Mouse (Mus musculus): ENCODE data around the gene Dennd4c. TPM values are rescaled to one million over a fixed set of nuclear protein-coding genes. Genes with fewer than 3 reads are reported as not detected.

The Dennd4c gene
- polyA plus RNA-seq, 1 experiment from 2014 or later = 6.3 TPM

DNA sequence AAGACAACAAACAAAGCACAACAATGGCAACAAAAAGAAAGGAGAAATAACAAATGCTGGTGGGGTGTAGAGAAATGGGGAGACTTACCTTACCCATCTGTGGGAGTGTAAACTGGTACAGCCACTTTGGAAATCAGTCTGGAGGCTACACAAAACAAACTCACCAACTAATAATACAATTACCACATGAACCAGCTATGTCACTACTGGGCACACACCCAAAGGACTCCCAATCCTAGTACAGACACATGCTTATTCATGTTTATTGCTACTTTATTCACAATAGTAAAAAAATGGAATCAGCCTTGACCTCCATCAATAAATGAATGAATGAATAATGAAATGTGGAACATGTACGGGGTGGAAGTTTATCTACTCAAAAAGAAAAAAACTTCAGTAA, 33.0 kb upstream of the Dennd4c start:
- no peak overlapping the region for H3K9ac ChIP-seq (replicated peaks; ENCODE audit: low read length)
- 95% methylated on average over 1 of the region's 1 CpGs for WGBS

GRCm38 (mm10) chr4:86717176-86717575, 31.2 kb upstream of the Dennd4c start:
- Histone ChIP-seq H3K9me3 (replicated peaks; ENCODE audit: control insufficient read depth, low read length) (no peaks in the 10 kb centered on the region), H3K27me3 (ENCODE audit: control insufficient read depth, insufficient read depth, low read length) (no peaks in the 10 kb centered on the region), H3K4me1 (ENCODE audit: control insufficient read depth, insufficient read depth, low read length) (no peaks in the 10 kb centered on the region), H3K36me3 (replicated peaks; ENCODE audit: control insufficient read depth, insufficient read depth, low read depth, low read length) (no peaks in the 10 kb centered on the region), H3K27ac (replicated peaks; ENCODE audit: low read depth, low read length) (no peak overlapping the region), H3K4me3 (ENCODE audit: low read depth, low read length) (no peak overlapping the region), H3K9ac (replicated peaks; ENCODE audit: low read length) (no peak overlapping the region), H3K4me2 (ENCODE audit: low read depth, low read length) (no peak overlapping the region)
- DNase-seq (ENCODE audit: low spot score) = peak; percentile 23
- no peak for ATAC-seq (replicated peaks; ENCODE audit: insufficient number of reproducible peaks, low FRiP score, low TSS enrichment, low read depth)
- WGBS = 88% methylated on average over 1 of the region's 1 CpGs

More for the DNA sequence above, 33.0 kb upstream of the Dennd4c start:
- no peak overlapping the region for H3K4me3 ChIP-seq (ENCODE audit: low read depth, low read length)
- H3K27ac ChIP-seq (replicated peaks; ENCODE audit: low read depth, low read length) = no peak overlapping the region
- H3K36me3 ChIP-seq (replicated peaks; ENCODE audit: control insufficient read depth, insufficient read depth, low read depth, low read length) = no peaks in the 10 kb centered on the region
- H3K9me3 ChIP-seq (replicated peaks; ENCODE audit: control insufficient read depth, low read length) = no peaks in the 10 kb centered on the region
- DNase-seq (ENCODE audit: low spot score) = no peak
- no peaks in the 10 kb centered on the region for H3K27me3 ChIP-seq (ENCODE audit: control insufficient read depth, insufficient read depth, low read length)
- no peak overlapping the region for H3K4me2 ChIP-seq (ENCODE audit: low read depth, low read length)
- H3K4me1 ChIP-seq (ENCODE audit: control insufficient read depth, insufficient read depth, low read length) = no peaks in the 10 kb centered on the region
- no peak for ATAC-seq (replicated peaks; ENCODE audit: insufficient number of reproducible peaks, low FRiP score, low TSS enrichment, low read depth)

DNA sequence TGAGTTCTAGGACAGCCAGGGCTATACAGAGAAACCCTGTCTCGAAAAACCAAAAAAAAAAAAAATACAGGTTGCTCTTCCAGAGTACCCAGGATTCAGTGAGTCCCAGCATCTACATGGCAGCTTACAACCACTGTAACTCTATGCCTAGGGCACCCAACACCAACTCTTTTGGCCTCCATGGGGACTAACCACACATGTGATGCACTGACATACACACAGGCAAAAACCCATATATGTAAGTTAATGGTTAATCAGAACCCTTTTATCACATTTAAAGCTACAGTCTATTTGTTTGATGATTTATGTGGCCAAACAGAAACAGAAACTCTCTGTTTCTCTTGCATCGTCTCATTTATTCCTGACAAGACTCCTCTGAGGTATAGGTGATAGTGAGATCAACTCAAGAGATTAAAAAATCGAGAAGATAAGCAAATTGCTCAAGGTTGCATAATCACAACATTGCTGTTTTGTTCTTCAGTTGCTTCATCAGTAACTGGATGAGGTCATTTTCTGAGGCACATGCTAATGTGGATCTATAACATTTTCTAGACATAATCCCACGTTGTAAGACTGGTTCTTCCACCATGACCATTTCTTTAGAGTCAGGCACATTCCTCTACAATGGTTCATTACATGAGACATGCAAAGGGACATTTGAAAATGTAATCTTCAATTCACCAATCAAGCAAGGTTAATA, 29.3 kb upstream of the Dennd4c start:
- DNase-seq (ENCODE audit: low spot score) = no peak
- Histone ChIP-seq H3K4me3 (ENCODE audit: low read depth, low read length) (no peak overlapping the region), H3K9me3 (replicated peaks; ENCODE audit: control insufficient read depth, low read length) (no peaks in the 10 kb centered on the region), H3K4me1 (ENCODE audit: control insufficient read depth, insufficient read depth, low read length) (no peaks in the 10 kb centered on the region), H3K36me3 (replicated peaks; ENCODE audit: control insufficient read depth, insufficient read depth, low read depth, low read length) (no peaks in the 10 kb centered on the region), H3K27me3 (ENCODE audit: control insufficient read depth, insufficient read depth, low read length) (no peaks in the 10 kb centered on the region), H3K9ac (replicated peaks; ENCODE audit: low read length) (no peak overlapping the region), H3K27ac (replicated peaks; ENCODE audit: low read depth, low read length) (no peak overlapping the region), H3K4me2 (ENCODE audit: low read depth, low read length) (no peak overlapping the region)
- 69% methylated on average over 4 of the region's 4 CpGs for WGBS
- ATAC-seq (replicated peaks; ENCODE audit: insufficient number of reproducible peaks, low FRiP score, low TSS enrichment, low read depth) = no peak

DNA sequence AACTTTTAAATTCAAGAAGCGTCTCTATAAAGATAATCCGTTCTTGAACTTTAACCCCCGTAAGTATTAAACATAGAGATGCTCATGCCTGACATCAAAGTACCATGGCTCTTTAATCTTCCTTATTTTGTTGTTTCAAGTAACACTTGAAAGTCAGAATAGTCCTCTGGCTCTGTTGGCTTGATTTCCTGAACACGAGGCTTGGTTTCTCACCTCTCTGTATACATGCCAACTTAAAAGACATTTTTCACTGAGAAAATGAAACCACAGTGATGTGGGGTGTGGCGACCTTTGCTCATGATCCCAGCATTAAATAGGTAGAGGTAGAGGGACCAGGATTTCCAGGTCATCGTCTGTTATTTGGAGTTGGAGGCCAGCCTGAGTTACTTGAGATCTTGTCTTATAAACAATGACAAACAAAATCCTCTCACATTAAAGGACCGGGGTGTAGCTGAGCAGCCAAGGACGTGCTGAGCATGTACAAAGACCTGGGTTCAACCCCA, 26.4 kb upstream of the Dennd4c start:
- WGBS = 81% methylated on average over 8 of the region's 8 CpGs
- DNase-seq (ENCODE audit: low spot score) = no peak
- H3K9ac ChIP-seq (replicated peaks; ENCODE audit: low read length) = no peak overlapping the region
- no peak overlapping the region for H3K4me2 ChIP-seq (ENCODE audit: low read depth, low read length)
- H3K4me1 ChIP-seq (ENCODE audit: control insufficient read depth, insufficient read depth, low read length) = no peaks in the 10 kb centered on the region
- no peaks in the 10 kb centered on the region for H3K36me3 ChIP-seq (replicated peaks; ENCODE audit: control insufficient read depth, insufficient read depth, low read depth, low read length)
- H3K27me3 ChIP-seq (ENCODE audit: control insufficient read depth, insufficient read depth, low read length) = no peaks in the 10 kb centered on the region
- H3K4me3 ChIP-seq (ENCODE audit: low read depth, low read length) = no peak overlapping the region
- no peak for ATAC-seq (replicated peaks; ENCODE audit: insufficient number of reproducible peaks, low FRiP score, low TSS enrichment, low read depth)
- H3K27ac ChIP-seq (replicated peaks; ENCODE audit: low read depth, low read length) = no peak overlapping the region
- no peaks in the 10 kb centered on the region for H3K9me3 ChIP-seq (replicated peaks; ENCODE audit: control insufficient read depth, low read length)

GRCm38 (mm10) chr4:86725175-86725574, 23.2 kb upstream of the Dennd4c start:
- H3K4me2 ChIP-seq (ENCODE audit: low read depth, low read length) = no peak overlapping the region
- H3K9me3 ChIP-seq (replicated peaks; ENCODE audit: control insufficient read depth, low read length) = no peaks in the 10 kb centered on the region
- no peak for ATAC-seq (replicated peaks; ENCODE audit: insufficient number of reproducible peaks, low FRiP score, low TSS enrichment, low read depth)
- H3K36me3 ChIP-seq (replicated peaks; ENCODE audit: control insufficient read depth, insufficient read depth, low read depth, low read length) = no peaks in the 10 kb centered on the region
- no peaks in the 10 kb centered on the region for H3K27me3 ChIP-seq (ENCODE audit: control insufficient read depth, insufficient read depth, low read length)
- no peak overlapping the region for H3K4me3 ChIP-seq (ENCODE audit: low read depth, low read length)
- no peak overlapping the region for H3K27ac ChIP-seq (replicated peaks; ENCODE audit: low read depth, low read length)
- WGBS = 64% methylated on average over 4 of the region's 4 CpGs
- no peak overlapping the region for H3K9ac ChIP-seq (replicated peaks; ENCODE audit: low read length)
- H3K4me1 ChIP-seq (ENCODE audit: control insufficient read depth, insufficient read depth, low read length) = no peaks in the 10 kb centered on the region
- no peak for DNase-seq (ENCODE audit: low spot score)

GRCm38 (mm10) chr4:86726141-86726540, 22.2 kb upstream of the Dennd4c start:
- no peak for ATAC-seq (replicated peaks; ENCODE audit: insufficient number of reproducible peaks, low FRiP score, low TSS enrichment, low read depth)
- H3K27ac ChIP-seq (replicated peaks; ENCODE audit: low read depth, low read length) = no peak overlapping the region

GRCm38 (mm10) chr4:86729829-86730228, 18.5 kb upstream of the Dennd4c start:
- H3K27me3 ChIP-seq (ENCODE audit: control insufficient read depth, insufficient read depth, low read length) = no peaks in the 10 kb centered on the region
- no peak overlapping the region for H3K27ac ChIP-seq (replicated peaks; ENCODE audit: low read depth, low read length)
- no peaks in the 10 kb centered on the region for H3K36me3 ChIP-seq (replicated peaks; ENCODE audit: control insufficient read depth, insufficient read depth, low read depth, low read length)
- no peak overlapping the region for H3K4me3 ChIP-seq (ENCODE audit: low read depth, low read length)
- no peak overlapping the region for H3K4me2 ChIP-seq (ENCODE audit: low read depth, low read length)
- 69% methylated on average over 6 of the region's 6 CpGs for WGBS
- ATAC-seq (replicated peaks; ENCODE audit: insufficient number of reproducible peaks, low FRiP score, low TSS enrichment, low read depth) (no peak), DNase-seq (ENCODE audit: low spot score) (no peak)
- no peaks in the 10 kb centered on the region for H3K4me1 ChIP-seq (ENCODE audit: control insufficient read depth, insufficient read depth, low read length)
- H3K9ac ChIP-seq (replicated peaks; ENCODE audit: low read length) = no peak overlapping the region
- no peaks in the 10 kb centered on the region for H3K9me3 ChIP-seq (replicated peaks; ENCODE audit: control insufficient read depth, low read length)

More at GRCm38 (mm10) chr4:86726141-86726540, 22.2 kb upstream of the Dennd4c start:
- no peaks in the 10 kb centered on the region for H3K27me3 ChIP-seq (ENCODE audit: control insufficient read depth, insufficient read depth, low read length)
- H3K36me3 ChIP-seq (replicated peaks; ENCODE audit: control insufficient read depth, insufficient read depth, low read depth, low read length) = no peaks in the 10 kb centered on the region
- no peak overlapping the region for H3K4me2 ChIP-seq (ENCODE audit: low read depth, low read length)
- DNase-seq (ENCODE audit: low spot score) = no peak
- H3K4me3 ChIP-seq (ENCODE audit: low read depth, low read length) = no peak overlapping the region
- no peak overlapping the region for H3K9ac ChIP-seq (replicated peaks; ENCODE audit: low read length)
- no peaks in the 10 kb centered on the region for H3K4me1 ChIP-seq (ENCODE audit: control insufficient read depth, insufficient read depth, low read length)
- WGBS = 84% methylated on average over 5 of the region's 5 CpGs
- H3K9me3 ChIP-seq (replicated peaks; ENCODE audit: control insufficient read depth, low read length) = no peaks in the 10 kb centered on the region

- Histone ChIP-seq H3K4me3 (ENCODE audit: low read depth, low read length) (no peak overlapping the region), H3K9me3 (replicated peaks; ENCODE audit: control insufficient read depth, low read length) (no peaks in the 10 kb centered on the region), H3K9ac (replicated peaks; ENCODE audit: low read length) (no peak overlapping the region), H3K4me2 (ENCODE audit: low read depth, low read length) (no peak overlapping the region), H3K36me3 (replicated peaks; ENCODE audit: control insufficient read depth, insufficient read depth, low read depth, low read length) (no peaks in the 10 kb centered on the region), H3K4me1 (ENCODE audit: control insufficient read depth, insufficient read depth, low read length) (no peaks in the 10 kb centered on the region), H3K27ac (replicated peaks; ENCODE audit: low read depth, low read length) (no peak overlapping the region), H3K27me3 (ENCODE audit: control insufficient read depth, insufficient read depth, low read length) (no peaks in the 10 kb centered on the region)
- no peak for DNase-seq (ENCODE audit: low spot score)
- whole genome bisulfite sequencing = 88% methylated on average over 19 of the region's 19 CpGs
- ATAC-seq (replicated peaks; ENCODE audit: insufficient number of reproducible peaks, low FRiP score, low TSS enrichment, low read depth) = no peak
These were observed 14.1 kb upstream of the Dennd4c start for GRCm38 (mm10) chr4:86734088-86734841.
